Mouse (Mus musculus): ENCODE results near the gene Mrpl10.

The Mrpl10 gene

GRCm38 (mm10) chr11:97029686-97030417, 11.5 kb upstream of the Mrpl10 start, which contains the start of gene Scrn2:
Gene Scrn2 (plus strand): TSS chr11:97029938.
- DNase-seq: peak; percentile 67 to 86

GRCm38 (mm10) chr11:97030426-97030825, 10.9 kb upstream of the Mrpl10 start:
- DNase-seq: no peak

- no peak for DNase-seq
These were observed 9.4 kb upstream of the Mrpl10 start for GRCm38 (mm10) chr11:97031977-97032376.

- DNase-seq: no peak
These were observed 8.9 kb upstream of the Mrpl10 start for GRCm38 (mm10) chr11:97032499-97032898.

- DNase-seq: no peak
These were observed 7.6 kb upstream of the Mrpl10 start for GRCm38 (mm10) chr11:97033781-97034180.

- DNase-seq: no peak
These were observed 5.2 kb upstream of the Mrpl10 start for GRCm38 (mm10) chr11:97036141-97036540.

GRCm38 (mm10) chr11:97038881-97039280, 2.5 kb upstream of the Mrpl10 start:
- DNase-seq: no peak

GRCm38 (mm10) chr11:97040301-97041021, 899 bp upstream of the Mrpl10 start:
- no peak for DNase-seq

GRCm38 (mm10) chr11:97044902-97045301, 3.5 kb downstream of the Mrpl10 start:
- DNase-seq: no peak

GRCm38 (mm10) chr11:97045861-97046260, 4.5 kb downstream of the Mrpl10 start:
- no peak for DNase-seq

- DNase-seq: no peak
These were observed 6.8 kb downstream of the Mrpl10 start for GRCm38 (mm10) chr11:97048090-97048650.

GRCm38 (mm10) chr11:97049492-97050085, 8.2 kb downstream of the Mrpl10 start:
- DNase-seq: no peak

GRCm38 (mm10) chr11:97050216-97050943, 9.0 kb downstream of the Mrpl10 start, which contains the start of gene Osbpl7:
Gene Osbpl7 (plus strand): TSS chr11:97050628.
- peak; percentile 67 for DNase-seq

GRCm38 (mm10) chr11:97050944-97051586, 9.7 kb downstream of the Mrpl10 start:
- no peak for DNase-seq

- DNase-seq: peak in 1 of 2 experiments; percentile 40
These were observed 10.9 kb downstream of the Mrpl10 start for GRCm38 (mm10) chr11:97052219-97052646.

GRCm38 (mm10) chr11:97063274-97063920, 22.0 kb downstream of the Mrpl10 start:
- no peak for DNase-seq

- DNase-seq: no peak
These were observed 22.5 kb downstream of the Mrpl10 start for GRCm38 (mm10) chr11:97063921-97064295.

- no peak for DNase-seq
These were observed 24.4 kb downstream of the Mrpl10 start for GRCm38 (mm10) chr11:97065538-97066295.

- no peak for DNase-seq
These were observed 25.4 kb downstream of the Mrpl10 start for GRCm38 (mm10) chr11:97066656-97067360.

- DNase-seq: no peak
These were observed 28.0 kb downstream of the Mrpl10 start for GRCm38 (mm10) chr11:97069333-97069732.

All from spleen, adult 18-20 months (tissue).